Mouse (Mus musculus) ES-E14 (cell line): ENCODE results near the gene Npr2. TPM values are rescaled to one million over a fixed set of nuclear protein-coding genes. Genes with fewer than 3 reads are reported as not detected.

Experiments
- DNase-seq: peaks from one replicate; pipeline ENCODE4 v3.0.0-alpha.2; 2013; ENCODE audit warnings: low read depth, low spot score
- H3K27ac ChIP-seq: 2 replicates; pipeline ENCODE4 v1.5.1; 2012; ENCODE audit warnings: low read depth, mild to moderate bottlenecking, low read length, moderate library complexity, mixed read lengths; ENCODE audit not compliant: poor library complexity, insufficient read depth, severe bottlenecking
- H3K36me3 ChIP-seq: 2 replicates; pipeline ENCODE4 v1.6.1; 2012; ENCODE audit warnings: mild to moderate bottlenecking, low read length, moderate library complexity, mixed read lengths; ENCODE audit not compliant: control insufficient read depth, poor library complexity, insufficient read depth, severe bottlenecking
- H3K4me1 ChIP-seq, 2 experiments: fragments of 150-350 bp in 1 of 2; sonication (generic) in 1 of 2; 2 replicates each; pipeline ENCODE4 v1.6.1; 2012; ENCODE audit warnings: low read length in 2 of 2, mild to moderate bottlenecking in 1 of 2, mixed read lengths in 1 of 2; ENCODE audit not compliant: control insufficient read depth in 2 of 2, insufficient read depth in 2 of 2, poor library complexity in 1 of 2
- H3K4me3 ChIP-seq, 2 experiments: fragments of 150-350 bp in 1 of 2; sonication (generic) in 1 of 2; 2 replicates each; pipeline ENCODE4 v1.5.1; 2012; ENCODE audit warnings: low read length in 2 of 2, low read depth in 1 of 2, mild to moderate bottlenecking in 1 of 2, mixed read lengths in 1 of 2; ENCODE audit not compliant: insufficient read depth in 1 of 2, poor library complexity in 1 of 2, severe bottlenecking in 1 of 2
- H3K9ac ChIP-seq: 2 replicates; pipeline ENCODE4 v1.6.1; 2012; ENCODE audit warnings: low read depth, mild to moderate bottlenecking, low read length, mixed read lengths; ENCODE audit not compliant: poor library complexity, insufficient read depth, severe bottlenecking
- H3K9me3 ChIP-seq: fragments of 150-350 bp; sonication (generic); 2 replicates; pipeline ENCODE4 v1.6.1; 2012; ENCODE audit warnings: low read depth, mild to moderate bottlenecking, low read length; ENCODE audit not compliant: control insufficient read depth, insufficient read depth
- CHD2 ChIP-seq: IDR thresholded peaks from 2 replicates; pipeline ENCODE4 v1.6.1; 2014; ENCODE audit warnings: mild to moderate bottlenecking, low read depth, low read length, inconsistent platforms
- HCFC1 ChIP-seq: IDR thresholded peaks from 2 replicates; pipeline ENCODE4 v1.6.1; 2012; ENCODE audit warnings: low read length, inconsistent platforms, borderline replicate concordance; ENCODE audit not compliant: insufficient read depth
- MAFK ChIP-seq: IDR thresholded peaks from 2 replicates; pipeline ENCODE4 v1.6.1; 2014; ENCODE audit warnings: mild to moderate bottlenecking, low read depth, low read length, inconsistent platforms; ENCODE audit not compliant: insufficient read depth
- ZC3H11A ChIP-seq: IDR thresholded peaks from 2 replicates; pipeline ENCODE4 v1.6.1; 2012; ENCODE audit warnings: low read depth, mild to moderate bottlenecking, inconsistent platforms, low read length, borderline replicate concordance
- ZNF384 ChIP-seq: IDR thresholded peaks from 2 replicates; pipeline ENCODE4 v1.6.1; 2012; ENCODE audit warnings: low read depth, low read length, inconsistent platforms
- in situ Hi-C, 2 experiments: fragments of 600-800 bp; cut with MboI; formaldehyde crosslinking; loops; one replicate each; pipeline ENCODE4 v1.15.1; 2025; ENCODE audit warnings: low sequenced_read_pairs in 2 of 2, inconsistent platforms in 1 of 2; ENCODE audit not compliant: unreplicated experiment in 2 of 2
- total RNA-seq: library from RNA; depleted of rRNA; stranded (reverse); fragments of 300-350 nt; gene quantifications from 2 replicates; pipeline ENCODE4 v1.2.3, GENCODE M21; 2012

The Npr2 gene
- total RNA-seq, 1 experiment = 7.1 TPM

- TF ChIP-seq MAFK (no peak), HCFC1 (no peak), ZNF384 (no peak), ZC3H11A (no peak), CHD2 (no peak)
- Histone ChIP-seq H3K27ac (no peak overlapping the region), H3K9ac (no peak overlapping the region), H3K4me3 (no peak overlapping the region), H3K36me3 (no peaks in the 10 kb centered on the region), H3K4me1 (peaks cover 0 to 5% of the 10 kb centered on the region in 2 experiments), H3K9me3 (no peaks in the 10 kb centered on the region)
- no peak for DNase-seq
- in situ Hi-C loops = no loop called here
Observed at GRCm38 (mm10) chr4:43691026-43691425, 59.3 kb downstream of the Npr2 start.

GRCm38 (mm10) chr4:43693806-43694241, 62.1 kb downstream of the Npr2 start:
- no peak for DNase-seq
- Histone ChIP-seq H3K4me3 (no peak overlapping the region), H3K36me3 (no peaks in the 10 kb centered on the region), H3K9me3 (no peaks in the 10 kb centered on the region), H3K27ac (no peak overlapping the region), H3K9ac (no peak overlapping the region), H3K4me1 (peaks cover 0 to 5% of the 10 kb centered on the region in 2 experiments)
- TF ChIP-seq MAFK = no peak
- TF ChIP-seq ZNF384 = no peak
- TF ChIP-seq ZC3H11A = no peak
- TF ChIP-seq CHD2 = no peak
- TF ChIP-seq HCFC1 = no peak
- in situ Hi-C loops = no loop called here

- no peak for DNase-seq
- Histone ChIP-seq H3K9me3 (no peaks in the 10 kb centered on the region), H3K27ac (no peak overlapping the region), H3K4me3 (no peak overlapping the region), H3K36me3 (no peaks in the 10 kb centered on the region), H3K9ac (no peak overlapping the region), H3K4me1 (peaks cover 0 to 5% of the 10 kb centered on the region in 2 experiments)
- in situ Hi-C loops = no loop called here
- TF ChIP-seq HCFC1 (no peak), ZC3H11A (no peak), MAFK (no peak), ZNF384 (no peak), CHD2 (no peak)
Observed at GRCm38 (mm10) chr4:43694439-43695248, 62.9 kb downstream of the Npr2 start.

GRCm38 (mm10) chr4:43695249-43695671, 63.5 kb downstream of the Npr2 start:
- in situ Hi-C loops = no loop called here
- no peak overlapping the region for H3K27ac ChIP-seq
- no peaks in the 10 kb centered on the region for H3K36me3 ChIP-seq
- TF ChIP-seq MAFK (no peak), ZNF384 (no peak), HCFC1 (no peak), ZC3H11A (no peak), CHD2 (no peak)
- no peak for DNase-seq
- H3K9me3 ChIP-seq = no peaks in the 10 kb centered on the region
- H3K4me1 ChIP-seq = peaks cover 0 to 5% of the 10 kb centered on the region in 2 experiments
- H3K4me3 ChIP-seq = no peak overlapping the region
- H3K9ac ChIP-seq = no peak overlapping the region
